Mouse (Mus musculus) kidney, embryonic 14.5 days (tissue): ENCODE data around the gene Aif1l. TPM values are rescaled to one million over a fixed set of nuclear protein-coding genes. Genes with fewer than 3 reads are reported as not detected.

Source experiments
- ATAC-seq: fragments of 200-750 bp; cut with Nextera tagmentation; 2 replicates; pipeline ENCODE4 v1.8.0; 2017; ENCODE audit warnings: moderate number of reproducible peaks, mild to moderate bottlenecking, moderate TSS enrichment, moderate library complexity; ENCODE audit not compliant: low FRiP score, low TSS enrichment
- H3K27ac ChIP-seq: fragments of 300-500 bp; sonication (generic); 2 replicates; pipeline ENCODE4 v1.5.1; 2014; ENCODE audit warnings: low read depth, mild to moderate bottlenecking, low read length, moderate library complexity, mixed read lengths
- H3K27me3 ChIP-seq: fragments of 300-500 bp; sonication (generic); 2 replicates; pipeline ENCODE4 v1.6.1; 2014; ENCODE audit warnings: mild to moderate bottlenecking, low read length; ENCODE audit not compliant: control insufficient read depth, insufficient read depth
- H3K36me3 ChIP-seq: fragments of 300-500 bp; sonication (generic); 2 replicates; pipeline ENCODE4 v1.6.1; 2014; ENCODE audit warnings: low read length, mixed read lengths; ENCODE audit not compliant: control insufficient read depth, insufficient read depth
- H3K4me1 ChIP-seq: fragments of 300-500 bp; sonication (generic); 2 replicates; pipeline ENCODE4 v1.6.1; 2014; ENCODE audit warnings: low read length, mixed read lengths; ENCODE audit not compliant: control insufficient read depth, insufficient read depth
- H3K4me2 ChIP-seq: fragments of 300-500 bp; sonication (generic); replicated peaks from 2 replicates; pipeline ENCODE4 v1.6.1; 2014; ENCODE audit warnings: low read depth, mild to moderate bottlenecking, low read length
- H3K4me3 ChIP-seq: fragments of 300-500 bp; sonication (generic); 2 replicates; pipeline ENCODE4 v1.5.1; 2014; ENCODE audit warnings: mild to moderate bottlenecking, low read length
- H3K9ac ChIP-seq: fragments of 300-500 bp; sonication (generic); 2 replicates; pipeline ENCODE4 v1.6.1; 2014; ENCODE audit warnings: low read depth, mild to moderate bottlenecking, low read length, moderate library complexity
- H3K9me3 ChIP-seq: fragments of 300-500 bp; sonication (generic); 2 replicates; pipeline ENCODE4 v1.6.1; 2016; ENCODE audit warnings: low read length; ENCODE audit not compliant: control insufficient read depth
- WGBS: fragments of 180-500 bp; shearing (Covaris S2); extraction: QIAGEN DNeasy Blood & Tissue Kit; methylation state at CpG from one replicate; pipeline ENCODE4 v1.1.7; 2014; 5-methylcytosine and 5-hydroxymethylcytosine counted together
- polyA plus RNA-seq: library from polyadenylated mRNA; unstranded; fragments of >200 nt; fragmentation: Nextera tagmentation; extraction: Ambion mirVana; gene quantifications from 2 replicates; pipeline ENCODE4 v1.2.1, GENCODE M21; 2014

The Aif1l gene
- polyA plus RNA-seq, 1 experiment from 2014 or later: 72.1 TPM

DNA sequence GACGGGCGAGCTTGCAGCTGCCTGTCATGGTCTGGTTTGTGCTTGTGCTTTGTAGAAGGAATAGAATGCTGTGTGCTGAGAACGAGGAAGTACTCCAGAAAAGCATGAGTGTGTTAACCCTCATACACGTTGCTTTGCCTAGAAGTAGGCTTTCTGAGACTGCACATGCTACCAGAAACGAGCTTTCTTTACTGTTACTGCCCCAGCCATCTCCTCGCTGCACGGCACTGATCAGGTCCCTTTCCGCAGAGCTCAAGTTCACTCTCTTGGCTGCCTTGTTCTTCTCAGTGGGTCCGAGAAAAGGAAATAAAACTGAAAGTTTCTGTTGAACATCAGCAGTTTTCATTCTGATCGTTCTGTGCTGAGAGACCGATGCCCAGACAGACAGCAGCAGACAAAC is 58.8 kb downstream of the Aif1l start:
- no peak for ATAC-seq
- no peak overlapping the region for H3K9ac ChIP-seq
- no peaks in the 10 kb centered on the region for H3K4me1 ChIP-seq
- no peak overlapping the region for H3K27ac ChIP-seq
- no peak overlapping the region for H3K4me2 ChIP-seq
- WGBS: 91% methylated on average over 11 of the region's 11 CpGs
- H3K9me3 ChIP-seq: no peaks in the 10 kb centered on the region
- no peak overlapping the region for H3K4me3 ChIP-seq
- H3K36me3 ChIP-seq: peaks cover 87% of the 10 kb centered on the region
- no peaks in the 10 kb centered on the region for H3K27me3 ChIP-seq

DNA sequence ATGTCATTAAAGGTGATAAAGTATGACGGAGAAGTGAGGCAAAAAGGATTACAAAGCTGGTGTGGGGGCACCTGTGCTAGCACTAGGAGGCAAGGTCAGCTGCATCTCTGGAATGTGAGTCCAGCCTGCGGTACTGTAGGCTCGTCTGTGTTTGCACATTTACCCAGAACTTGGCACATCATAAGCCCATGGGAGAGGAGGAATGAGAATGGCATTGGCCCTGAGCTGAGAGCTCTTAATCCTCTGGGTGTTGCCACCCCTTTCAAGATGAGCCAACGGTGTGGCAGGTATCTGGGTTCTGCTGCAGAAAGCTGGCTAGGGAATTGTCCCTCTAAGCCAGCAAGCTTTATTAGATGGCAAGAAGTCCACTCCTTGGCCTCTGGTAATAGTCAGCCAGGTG is 69.8 kb downstream of the Aif1l start:
- Histone ChIP-seq H3K27me3 (no peaks in the 10 kb centered on the region), H3K9me3 (no peaks in the 10 kb centered on the region), H3K4me1 (no peaks in the 10 kb centered on the region), H3K4me2 (no peak overlapping the region), H3K4me3 (no peak overlapping the region), H3K27ac (no peak overlapping the region), H3K36me3 (peaks cover 88% of the 10 kb centered on the region), H3K9ac (no peak overlapping the region)
- ATAC-seq: no peak
- 73% methylated on average over 4 of the region's 4 CpGs for WGBS

DNA sequence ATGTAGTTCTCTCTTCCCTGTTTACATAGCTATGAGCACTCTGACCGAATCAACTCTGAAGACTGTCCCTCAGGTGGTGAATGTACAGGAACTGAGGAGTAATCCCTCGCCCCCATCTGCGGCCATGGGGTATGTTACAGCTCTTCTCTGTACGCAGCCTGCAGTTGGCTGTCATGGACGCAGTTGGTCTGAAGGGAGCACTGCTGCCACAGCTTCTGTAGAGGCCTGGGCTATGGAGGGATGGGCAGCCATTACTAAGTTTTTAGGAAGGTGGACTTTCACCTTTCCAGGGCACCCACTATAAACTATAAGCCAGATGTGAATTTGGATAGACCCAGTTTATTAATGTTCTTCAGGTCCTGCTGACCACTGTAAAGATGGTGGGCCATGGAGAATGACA is 70.3 kb downstream of the Aif1l start:
- no peaks in the 10 kb centered on the region for H3K9me3 ChIP-seq
- H3K27ac ChIP-seq: no peak overlapping the region
- H3K27me3 ChIP-seq: no peaks in the 10 kb centered on the region
- no peak overlapping the region for H3K4me2 ChIP-seq
- no peak overlapping the region for H3K4me3 ChIP-seq
- ATAC-seq: no peak
- H3K9ac ChIP-seq: no peak overlapping the region
- H3K36me3 ChIP-seq: peaks cover 89% of the 10 kb centered on the region
- H3K4me1 ChIP-seq: no peaks in the 10 kb centered on the region
- 94% methylated on average over 5 of the region's 5 CpGs for WGBS

Other genes with a start within 250 kb of the Aif1l start
- 0.09 TPM in 1 of 2 replicates, not detected in the other for gene Qrfp, start 139.6 kb upstream of the Aif1l start, polyA plus RNA-seq
- 1.1 TPM in 2 replicates for gene Fibcd1, start 104.1 kb upstream of the Aif1l start, polyA plus RNA-seq
- gene Lamc3, start 62.8 kb upstream of the Aif1l start, polyA plus RNA-seq: 2.0 and 3.6 TPM in 2 replicates
- 79.4 and 97.4 TPM in 2 replicates for gene Nup214, start 24.3 kb downstream of the Aif1l start, polyA plus RNA-seq
- gene Fam78a, start 134.7 kb downstream of the Aif1l start, polyA plus RNA-seq: 1.2 and 1.7 TPM in 2 replicates
- gene Plpp7, start 145.4 kb downstream of the Aif1l start, polyA plus RNA-seq: 4.0 and 5.5 TPM in 2 replicates
- 65.8 and 73.1 TPM in 2 replicates for gene Prrc2b, start 200.9 kb downstream of the Aif1l start, polyA plus RNA-seq